Mouse (Mus musculus) lung, adult 2 months (tissue): Measurements from ENCODE around the gene Cdca3.

Experiments used
- CTCF ChIP-seq: fragments of 200-500 bp; IDR thresholded peaks from 2 replicates; pipeline ENCODE4 v1.5.1; 2011; ENCODE audit warnings: mild to moderate bottlenecking, low read length, control low read depth; ENCODE audit not compliant: insufficient read depth
- POLR2A ChIP-seq: fragments of 200-500 bp; IDR thresholded peaks from 2 replicates; pipeline ENCODE4 v1.6.1; 2011; ENCODE audit warnings: low read depth, mild to moderate bottlenecking, control low read depth, low read length, borderline replicate concordance; ENCODE audit errors: extremely low read depth

GRCm38 (mm10) chr6:124808358-124809012 lies 20.9 kb upstream of the Cdca3 start, which contains the start of gene Spsb2:
- no peak for TF ChIP-seq CTCF
- TF ChIP-seq POLR2A = peak; percentile 46; the same call in 1 of the 2 replicates
